Mouse (Mus musculus) heart, embryonic 15.5 days (tissue): ENCODE results near the gene Hipk2. TPM values are rescaled to one million over a fixed set of nuclear protein-coding genes. Genes with fewer than 3 reads are reported as not detected.

ENCODE experiments used
- ATAC-seq: fragments of 200-750 bp; cut with Nextera tagmentation; replicated peaks from 2 replicates; pipeline ENCODE4 v1.8.0; 2017; ENCODE audit warnings: low read depth, moderate TSS enrichment; ENCODE audit not compliant: insufficient number of reproducible peaks, insufficient read depth, low FRiP score
- H3K27ac ChIP-seq: fragments of 300-500 bp; sonication (generic); 2 replicates; pipeline ENCODE4 v1.5.1; 2015; ENCODE audit warnings: mild to moderate bottlenecking, inconsistent platforms
- H3K27me3 ChIP-seq: fragments of 300-500 bp; sonication (generic); 2 replicates; pipeline ENCODE4 v1.6.1; 2015; ENCODE audit warnings: inconsistent platforms
- H3K36me3 ChIP-seq: fragments of 300-500 bp; sonication (generic); 2 replicates; pipeline ENCODE4 v1.6.1; 2015; ENCODE audit warnings: mild to moderate bottlenecking, inconsistent platforms
- H3K4me1 ChIP-seq: fragments of 300-500 bp; sonication (generic); replicated peaks from 2 replicates; pipeline ENCODE4 v1.6.1; 2015; ENCODE audit warnings: inconsistent platforms
- H3K4me2 ChIP-seq: fragments of 300-500 bp; sonication (generic); 2 replicates; pipeline ENCODE4 v1.6.1; 2015; ENCODE audit warnings: inconsistent platforms, mild to moderate bottlenecking, moderate library complexity
- H3K4me3 ChIP-seq: fragments of 300-500 bp; sonication (generic); 2 replicates; pipeline ENCODE4 v1.5.1; 2015; ENCODE audit warnings: mild to moderate bottlenecking, inconsistent platforms
- H3K9ac ChIP-seq: fragments of 300-500 bp; sonication (generic); 2 replicates; pipeline ENCODE4 v1.6.1; 2015; ENCODE audit warnings: mild to moderate bottlenecking, inconsistent platforms
- H3K9me3 ChIP-seq: fragments of 300-500 bp; sonication (generic); replicated peaks from 2 replicates; pipeline ENCODE4 v1.6.1; 2016; ENCODE audit warnings: inconsistent platforms
- WGBS: fragments of 180-500 bp; shearing (Covaris S2); methylation state at CpG from one replicate; pipeline ENCODE4 v1.1.7; 2015; ENCODE audit warnings: mixed read lengths; 5-methylcytosine and 5-hydroxymethylcytosine counted together
- polyA plus RNA-seq: library from polyadenylated mRNA; unstranded; fragments of >200 nt; fragmentation: Nextera tagmentation; extraction: Ambion mirVana; gene quantifications from 2 replicates; pipeline ENCODE4 v1.2.1, GENCODE M21; 2015

Hipk2 gene
- polyA plus RNA-seq, 1 experiment from 2014 or later, result 8.8 TPM

DNA sequence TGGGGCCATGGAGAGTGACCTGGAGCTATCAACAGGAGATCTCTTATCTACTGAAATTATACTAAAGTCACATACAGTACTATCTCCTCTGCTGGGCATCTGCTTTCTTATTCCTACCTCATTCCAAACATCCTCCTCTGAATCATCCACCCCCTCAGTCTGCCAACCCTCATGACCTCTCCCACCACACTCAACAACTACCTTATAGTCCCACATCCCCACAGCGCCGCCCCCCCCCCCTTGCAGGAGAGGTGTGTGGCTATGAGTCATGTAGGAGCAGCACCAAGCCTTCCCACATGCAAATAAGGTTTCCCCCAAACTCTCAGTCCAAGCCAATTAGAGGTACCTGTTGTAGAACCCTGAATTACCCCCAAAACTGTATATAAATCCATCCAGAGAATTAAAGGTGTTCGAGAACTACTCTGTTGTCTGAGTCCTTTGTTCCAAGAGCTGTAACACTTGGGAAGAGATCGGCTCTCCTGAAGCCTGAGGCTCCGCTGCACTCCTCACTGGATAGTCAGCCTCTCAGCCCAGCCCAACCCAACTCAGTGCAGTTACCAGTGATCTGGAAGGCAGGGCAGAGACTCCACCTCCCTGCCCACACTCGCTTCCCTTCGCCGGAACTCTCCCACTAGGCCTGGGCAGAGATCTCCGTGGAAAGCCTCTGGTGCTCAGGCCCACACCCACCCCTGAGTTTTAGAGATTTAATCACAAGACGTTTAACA lies 66.4 kb downstream of the Hipk2 start:
- Histone ChIP-seq H3K9ac (no peak overlapping the region), H3K4me2 (no peak overlapping the region), H3K9me3 (no peaks in the 10 kb centered on the region), H3K36me3 (no peaks in the 10 kb centered on the region), H3K4me1 (peaks cover 48% of the 10 kb centered on the region), H3K4me3 (no peak overlapping the region), H3K27ac (peak overlapping the region; percentile 58), H3K27me3 (no peaks in the 10 kb centered on the region)
- peak; percentile 67 for ATAC-seq
- 36% methylated on average over 10 of the region's 10 CpGs for WGBS

DNA sequence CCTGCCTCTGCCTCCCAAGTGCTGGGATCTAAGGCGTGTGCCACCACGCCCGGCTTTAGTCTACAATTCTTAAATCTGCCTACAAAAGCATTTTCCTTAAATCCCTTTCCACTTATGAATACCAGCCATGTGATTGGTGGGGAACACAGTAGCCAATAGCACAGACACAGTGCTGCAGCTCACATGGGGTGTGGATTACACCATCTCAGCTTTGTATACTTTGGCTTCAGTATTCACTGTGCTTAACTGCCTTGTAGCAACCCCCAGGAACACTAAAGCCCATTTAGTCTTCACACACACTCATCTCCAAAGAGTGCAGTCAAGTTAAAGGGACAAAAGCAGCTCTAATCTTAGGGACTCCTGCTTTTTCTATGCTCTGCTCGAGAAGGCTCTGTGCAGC lies 67.6 kb downstream of the Hipk2 start:
- 90% methylated on average over 4 of the region's 4 CpGs for WGBS
- Histone ChIP-seq H3K27me3 (no peaks in the 10 kb centered on the region), H3K4me1 (peaks cover 44% of the 10 kb centered on the region), H3K9me3 (no peaks in the 10 kb centered on the region), H3K27ac (no peak overlapping the region), H3K9ac (no peak overlapping the region), H3K4me2 (no peak overlapping the region), H3K36me3 (no peaks in the 10 kb centered on the region), H3K4me3 (no peak overlapping the region)
- ATAC-seq, result no peak

DNA sequence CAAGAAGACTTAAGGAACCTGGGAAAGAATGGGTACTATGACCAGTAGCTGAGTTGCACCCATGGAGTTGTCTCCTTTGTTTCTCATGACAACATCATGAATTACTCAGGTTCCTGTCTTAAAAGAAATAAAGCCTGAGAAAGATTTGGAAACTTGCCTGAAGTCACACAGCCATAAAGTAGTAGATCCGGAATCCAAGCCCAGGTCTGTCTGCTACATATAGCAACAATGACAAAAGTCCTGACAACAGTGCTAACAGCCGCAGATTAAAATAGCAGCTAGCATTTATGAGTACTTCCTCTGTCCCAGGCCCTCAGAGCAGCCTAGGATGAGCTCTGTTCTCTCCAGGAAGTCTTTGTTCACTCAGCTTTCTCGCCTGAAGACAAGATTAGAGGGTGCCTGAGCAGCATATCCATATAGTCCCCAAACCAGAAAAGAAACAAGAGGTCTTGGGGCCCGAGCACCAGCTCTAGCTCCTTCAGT lies 69.0 kb downstream of the Hipk2 start:
- peak overlapping the region; percentile 76 for H3K27ac ChIP-seq
- H3K4me1 ChIP-seq, result peaks cover 50% of the 10 kb centered on the region
- H3K4me2 ChIP-seq, result 0 out of 2 replicates have a peak overlapping the region, but pooled peaks have one; percentile 9
- H3K4me3 ChIP-seq, result no peak overlapping the region
- no peaks in the 10 kb centered on the region for H3K36me3 ChIP-seq
- H3K9ac ChIP-seq, result no peak overlapping the region
- H3K27me3 ChIP-seq, result no peaks in the 10 kb centered on the region
- WGBS, result 21% methylated on average over 4 of the region's 4 CpGs
- ATAC-seq, result no peak; the same call in 1 of the 2 replicates
- H3K9me3 ChIP-seq, result no peaks in the 10 kb centered on the region

DNA sequence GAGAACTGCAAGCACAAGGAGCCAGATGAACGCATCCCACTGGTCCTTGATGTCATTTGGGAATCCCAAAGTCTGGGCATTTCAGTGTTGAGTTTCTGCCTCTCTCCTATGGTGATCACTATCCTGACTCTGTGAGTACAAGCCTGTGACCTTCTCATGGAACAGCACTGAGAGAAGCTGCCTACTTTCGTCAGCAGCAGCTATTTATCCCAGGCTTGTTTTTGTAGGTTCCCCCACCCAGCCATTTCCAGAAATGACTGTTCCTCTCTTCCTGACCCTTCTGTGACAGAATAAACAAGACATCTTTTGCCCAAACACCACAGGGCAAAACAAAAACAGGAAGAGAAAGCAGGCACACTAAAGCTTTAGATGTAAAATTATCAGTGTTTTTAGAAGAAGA lies 70.4 kb downstream of the Hipk2 start:
- no peak overlapping the region for H3K9ac ChIP-seq
- peaks cover 40% of the 10 kb centered on the region for H3K4me1 ChIP-seq
- no peaks in the 10 kb centered on the region for H3K27me3 ChIP-seq
- no peak overlapping the region for H3K4me3 ChIP-seq
- no peak overlapping the region for H3K4me2 ChIP-seq
- no peak overlapping the region for H3K27ac ChIP-seq
- H3K36me3 ChIP-seq, result no peaks in the 10 kb centered on the region
- H3K9me3 ChIP-seq, result no peaks in the 10 kb centered on the region
- ATAC-seq, result no peak
- WGBS, result 66% methylated on average over 2 of the region's 2 CpGs

DNA sequence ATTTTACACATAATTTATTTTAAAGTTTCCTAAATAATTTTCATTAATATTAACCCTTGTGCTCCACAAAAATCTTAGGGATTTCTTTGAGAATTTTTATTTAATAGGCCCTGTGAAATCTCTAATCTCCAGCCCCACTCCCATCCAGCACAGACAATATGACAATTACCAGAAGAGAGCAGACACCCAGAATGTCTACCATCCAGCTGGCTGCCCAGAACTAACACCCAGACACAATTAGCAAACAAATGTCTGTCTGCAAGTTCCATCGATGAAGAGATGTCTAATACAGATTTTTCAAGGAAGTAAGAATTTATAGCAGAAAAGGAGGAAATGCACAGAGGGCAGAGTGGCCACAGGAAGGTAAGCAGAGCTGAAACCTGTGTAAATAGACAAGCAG lies 74.7 kb downstream of the Hipk2 start:
- 52% methylated on average over 1 of the region's 1 CpGs for WGBS
- H3K27ac ChIP-seq, result no peak overlapping the region
- no peaks in the 10 kb centered on the region for H3K36me3 ChIP-seq
- H3K9ac ChIP-seq, result no peak overlapping the region
- H3K4me3 ChIP-seq, result no peak overlapping the region
- H3K9me3 ChIP-seq, result no peaks in the 10 kb centered on the region
- H3K4me2 ChIP-seq, result no peak overlapping the region
- peaks cover 16% of the 10 kb centered on the region for H3K4me1 ChIP-seq
- no peak for ATAC-seq
- H3K27me3 ChIP-seq, result no peaks in the 10 kb centered on the region

DNA sequence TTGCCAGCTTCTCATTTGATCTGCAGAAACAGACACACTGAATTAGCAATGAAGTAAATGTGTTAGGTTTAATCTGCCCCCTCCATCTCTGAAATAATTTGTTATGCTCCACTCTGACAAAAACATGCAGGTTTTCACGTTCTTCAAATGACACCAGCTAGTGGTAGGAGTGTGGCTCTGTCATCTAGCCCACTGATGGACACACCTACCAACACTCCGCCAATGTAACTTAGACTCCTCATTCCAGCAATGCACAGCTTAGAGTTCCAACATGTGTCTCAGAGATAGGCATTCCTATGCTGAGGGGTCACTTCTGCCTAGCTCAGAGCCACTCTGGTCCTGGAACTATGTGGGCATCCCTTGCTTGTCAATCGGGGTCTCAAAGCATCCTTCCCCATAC lies 78.4 kb downstream of the Hipk2 start:
- H3K9ac ChIP-seq, result no peak overlapping the region
- ATAC-seq, result no peak
- H3K36me3 ChIP-seq, result no peaks in the 10 kb centered on the region
- peaks cover 26% of the 10 kb centered on the region for H3K4me1 ChIP-seq
- WGBS, result 71% methylated on average over 3 of the region's 3 CpGs
- H3K27me3 ChIP-seq, result no peaks in the 10 kb centered on the region
- no peak overlapping the region for H3K4me2 ChIP-seq
- no peaks in the 10 kb centered on the region for H3K9me3 ChIP-seq
- H3K4me3 ChIP-seq, result no peak overlapping the region
- no peak overlapping the region for H3K27ac ChIP-seq

DNA sequence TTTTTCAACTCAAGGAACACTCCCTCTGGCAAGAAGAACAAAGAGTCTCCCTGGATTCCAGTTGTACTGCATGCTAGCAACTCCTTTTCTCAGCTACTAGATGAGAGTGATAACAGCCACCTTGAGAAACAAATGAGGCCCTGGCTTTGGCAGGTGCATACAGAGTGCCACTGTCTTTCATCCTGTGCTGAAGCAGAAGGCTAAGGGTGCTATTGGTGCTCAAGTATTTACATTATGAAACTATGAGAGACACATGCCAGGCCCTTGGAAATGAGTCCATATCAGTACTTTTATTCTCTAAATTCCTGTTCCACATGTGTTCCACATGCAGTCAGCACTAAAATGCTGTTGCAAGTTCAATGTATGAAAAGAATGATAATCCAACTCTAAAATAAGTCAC lies 79.0 kb downstream of the Hipk2 start:
- Histone ChIP-seq H3K9me3 (no peaks in the 10 kb centered on the region), H3K4me1 (peaks cover 20% of the 10 kb centered on the region), H3K27me3 (no peaks in the 10 kb centered on the region), H3K4me3 (no peak overlapping the region), H3K9ac (no peak overlapping the region), H3K36me3 (no peaks in the 10 kb centered on the region), H3K27ac (no peak overlapping the region), H3K4me2 (no peak overlapping the region)
- no peak for ATAC-seq

DNA sequence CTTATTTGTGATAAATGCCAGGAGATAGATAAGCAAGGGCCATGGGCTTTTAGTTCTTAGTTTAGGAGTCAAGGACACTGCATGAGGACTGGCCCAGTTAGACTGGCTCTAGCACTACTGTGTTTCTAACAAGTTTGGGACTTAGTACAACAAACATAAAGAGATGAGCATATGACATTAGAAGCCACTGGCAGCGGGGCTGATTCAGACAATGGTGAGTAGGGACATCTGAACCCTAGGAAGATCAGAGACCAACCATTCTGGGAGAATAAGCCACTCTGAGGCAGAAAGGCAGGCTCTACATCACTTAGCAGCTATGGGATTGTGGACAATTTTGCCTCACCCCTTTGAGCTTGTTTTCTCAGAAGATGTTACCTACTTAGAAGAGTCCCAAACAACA lies 79.6 kb downstream of the Hipk2 start:
- no peaks in the 10 kb centered on the region for H3K9me3 ChIP-seq
- ATAC-seq, result no peak
- H3K27me3 ChIP-seq, result no peaks in the 10 kb centered on the region
- no peak overlapping the region for H3K4me2 ChIP-seq
- no peak overlapping the region for H3K27ac ChIP-seq
- no peak overlapping the region for H3K9ac ChIP-seq
- peaks cover 18% of the 10 kb centered on the region for H3K4me1 ChIP-seq
- 74% methylated on average over 1 of the region's 1 CpGs for WGBS
- H3K36me3 ChIP-seq, result no peaks in the 10 kb centered on the region
- H3K4me3 ChIP-seq, result no peak overlapping the region

DNA sequence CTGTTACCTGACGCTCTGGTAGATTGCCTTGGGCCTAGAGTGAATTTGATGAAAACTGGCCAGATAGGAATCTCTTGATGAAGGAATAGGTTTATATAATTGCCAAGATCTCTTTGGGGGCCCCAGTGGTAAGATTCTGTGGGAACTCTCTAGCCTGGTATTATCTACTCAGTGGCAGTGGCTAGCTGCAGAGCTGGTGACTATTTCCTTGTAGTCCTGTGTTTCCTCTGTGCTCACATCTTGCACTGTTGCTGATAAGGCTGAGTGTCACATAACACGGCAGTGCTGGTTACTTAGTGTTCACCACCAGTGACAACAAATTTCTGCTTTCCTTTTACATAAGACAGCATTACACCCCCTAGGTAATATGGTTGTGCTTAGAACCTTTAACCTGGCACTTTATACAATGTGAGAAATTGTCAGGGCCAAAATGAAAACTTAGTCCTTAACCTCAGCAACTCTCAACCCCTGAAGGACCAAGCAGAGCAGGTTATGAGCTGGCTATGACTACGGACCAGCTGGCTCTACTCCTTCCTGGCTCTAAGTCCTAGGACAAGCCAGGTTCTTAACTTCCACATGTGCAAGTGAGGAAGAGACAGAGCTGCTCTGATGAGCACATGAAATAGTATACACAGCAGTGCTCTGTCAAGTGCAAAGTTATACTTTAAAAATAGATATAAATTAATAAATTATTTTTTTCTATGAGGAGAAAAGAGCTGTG lies 80.7 kb downstream of the Hipk2 start:
- no peak overlapping the region for H3K27ac ChIP-seq

DNA sequence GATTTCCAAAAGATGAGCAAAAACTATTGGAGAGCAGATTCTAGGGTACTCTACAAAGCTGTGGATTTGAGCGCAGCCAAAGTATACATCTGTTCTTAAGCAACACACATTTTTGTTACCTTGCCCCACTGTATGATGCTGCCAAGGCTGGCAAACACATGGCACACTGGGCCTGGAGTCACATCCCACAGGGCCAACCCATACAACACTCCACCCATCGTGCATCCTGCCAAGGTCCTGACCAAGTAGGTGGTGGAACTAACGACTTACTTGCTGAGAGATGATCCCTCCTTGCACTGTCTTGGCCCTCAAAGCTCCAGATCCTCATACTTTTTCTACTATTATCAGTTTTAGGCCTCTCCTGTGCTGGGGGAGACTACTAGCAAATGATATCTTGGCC lies 83.0 kb downstream of the Hipk2 start:
- H3K27ac ChIP-seq, result no peak overlapping the region
- peaks cover 23% of the 10 kb centered on the region for H3K4me1 ChIP-seq
- no peaks in the 10 kb centered on the region for H3K36me3 ChIP-seq
- no peak overlapping the region for H3K4me3 ChIP-seq
- H3K4me2 ChIP-seq, result no peak overlapping the region
- WGBS, result 83% methylated on average over 3 of the region's 3 CpGs
- H3K9ac ChIP-seq, result no peak overlapping the region
- ATAC-seq, result no peak
- no peaks in the 10 kb centered on the region for H3K9me3 ChIP-seq
- no peaks in the 10 kb centered on the region for H3K27me3 ChIP-seq

More for the DNA sequence above, 80.7 kb downstream of the Hipk2 start:
- Histone ChIP-seq H3K4me3 (no peak overlapping the region), H3K36me3 (no peaks in the 10 kb centered on the region), H3K4me1 (peaks cover 18% of the 10 kb centered on the region), H3K9ac (no peak overlapping the region), H3K9me3 (no peaks in the 10 kb centered on the region), H3K4me2 (no peak overlapping the region), H3K27me3 (no peaks in the 10 kb centered on the region)
- no peak for ATAC-seq
- WGBS, result 52% methylated on average over 3 of the region's 3 CpGs

DNA sequence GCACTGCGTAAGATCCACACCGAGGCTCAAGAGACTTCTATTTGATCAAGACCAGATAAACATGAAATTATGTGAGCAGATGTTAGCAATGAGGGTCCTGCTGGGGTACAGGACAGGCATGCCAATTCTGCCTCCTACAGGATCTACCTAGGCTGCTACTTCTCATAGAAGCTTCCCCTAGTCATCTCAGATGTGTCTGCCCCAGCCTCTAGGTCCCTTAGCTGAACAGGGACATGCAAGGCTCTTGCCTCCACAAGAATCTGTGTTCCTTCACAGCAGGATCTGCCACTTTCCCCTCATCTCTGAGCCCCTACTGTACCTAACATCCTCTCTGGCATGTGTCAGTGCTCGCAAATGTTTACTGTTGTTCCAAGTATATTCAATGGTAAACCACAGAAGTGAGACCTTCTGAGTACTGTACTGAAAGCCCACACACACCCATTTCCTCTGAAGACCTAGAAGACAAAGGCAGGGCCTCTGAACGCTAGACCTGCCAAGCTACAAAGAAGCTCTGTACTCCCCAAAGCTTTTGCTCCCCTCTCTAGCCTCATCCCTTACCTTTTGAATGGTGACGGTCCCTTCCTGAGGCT lies 86.6 kb downstream of the Hipk2 start:
- H3K4me1 ChIP-seq, result peaks cover 36% of the 10 kb centered on the region
- H3K27me3 ChIP-seq, result no peaks in the 10 kb centered on the region
- no peak overlapping the region for H3K4me3 ChIP-seq
- no peak overlapping the region for H3K9ac ChIP-seq
- H3K9me3 ChIP-seq, result no peaks in the 10 kb centered on the region
- H3K4me2 ChIP-seq, result no peak overlapping the region
- 76% methylated on average over 5 of the region's 5 CpGs for WGBS
- no peak for ATAC-seq
- no peak overlapping the region for H3K27ac ChIP-seq
- H3K36me3 ChIP-seq, result no peaks in the 10 kb centered on the region
